Mouse (Mus musculus) liver, embryonic 15.5 days (tissue): ENCODE results near the gene Edil3. TPM values are rescaled to one million over a fixed set of nuclear protein-coding genes. Genes with fewer than 3 reads are reported as not detected.
"Not testable (repeated sequence)": the region's sequence is repeated elsewhere in the genome, so short reads cannot be mapped to it uniquely, and the experiment has no call there.

Experiments
- ATAC-seq: fragments of 200-750 bp; cut with Nextera tagmentation; 2 replicates; pipeline ENCODE4 v1.8.0; 2017; ENCODE audit warnings: moderate number of reproducible peaks, mild to moderate bottlenecking, moderate library complexity; ENCODE audit not compliant: insufficient read depth
- H3K27ac ChIP-seq: fragments of 300-500 bp; sonication (generic); replicated peaks from 2 replicates; pipeline ENCODE4 v1.5.1; 2015; ENCODE audit warnings: mild to moderate bottlenecking, inconsistent platforms
- H3K27me3 ChIP-seq: fragments of 300-500 bp; sonication (generic); 2 replicates; pipeline ENCODE4 v1.6.1; 2015; ENCODE audit warnings: mild to moderate bottlenecking, inconsistent platforms
- H3K36me3 ChIP-seq: fragments of 300-500 bp; sonication (generic); replicated peaks from 2 replicates; pipeline ENCODE4 v1.6.1; 2015; ENCODE audit warnings: moderate library complexity, mild to moderate bottlenecking, inconsistent platforms
- H3K4me1 ChIP-seq: fragments of 300-500 bp; sonication (generic); replicated peaks from 2 replicates; pipeline ENCODE4 v1.6.1; 2015; ENCODE audit warnings: inconsistent platforms
- H3K4me2 ChIP-seq: fragments of 300-500 bp; sonication (generic); 2 replicates; pipeline ENCODE4 v1.6.1; 2015; ENCODE audit warnings: moderate library complexity, mild to moderate bottlenecking, inconsistent platforms
- H3K4me3 ChIP-seq: fragments of 300-500 bp; sonication (generic); replicated peaks from 2 replicates; pipeline ENCODE4 v1.5.1; 2015; ENCODE audit warnings: mild to moderate bottlenecking, inconsistent platforms
- H3K9ac ChIP-seq: fragments of 300-500 bp; sonication (generic); 2 replicates; pipeline ENCODE4 v1.6.1; 2015; ENCODE audit warnings: moderate library complexity, mild to moderate bottlenecking, inconsistent platforms
- H3K9me3 ChIP-seq: fragments of 300-500 bp; sonication (generic); replicated peaks from 2 replicates; pipeline ENCODE4 v1.6.1; 2016; ENCODE audit warnings: inconsistent platforms
- WGBS: fragments of 180-500 bp; shearing (Covaris S2); methylation state at CpG from one replicate; pipeline ENCODE4 v1.1.7; 2015; ENCODE audit warnings: mixed read lengths; ENCODE audit not compliant: insufficient replicate concordance; 5-methylcytosine and 5-hydroxymethylcytosine counted together
- polyA plus RNA-seq: library from polyadenylated mRNA; unstranded; fragments of >200 nt; fragmentation: Nextera tagmentation; extraction: Ambion mirVana; gene quantifications from 2 replicates; pipeline ENCODE4 v1.2.1, GENCODE M21; 2015

The Edil3 gene
- polyA plus RNA-seq, 1 experiment from 2014 or later = 0.25 TPM

GRCm38 (mm10) chr13:88972355-88972754 lies 151.1 kb downstream of the Edil3 start:
- H3K9ac ChIP-seq = no peak overlapping the region
- no peaks in the 10 kb centered on the region for H3K27me3 ChIP-seq
- no peak overlapping the region for H3K27ac ChIP-seq
- WGBS = 60% methylated on average over 4 of the region's 4 CpGs
- H3K4me1 ChIP-seq = no peaks in the 10 kb centered on the region
- H3K9me3 ChIP-seq = no peaks in the 10 kb centered on the region
- no peak for ATAC-seq
- no peak overlapping the region for H3K4me3 ChIP-seq
- H3K36me3 ChIP-seq = no peaks in the 10 kb centered on the region
- H3K4me2 ChIP-seq = no peak overlapping the region

DNA sequence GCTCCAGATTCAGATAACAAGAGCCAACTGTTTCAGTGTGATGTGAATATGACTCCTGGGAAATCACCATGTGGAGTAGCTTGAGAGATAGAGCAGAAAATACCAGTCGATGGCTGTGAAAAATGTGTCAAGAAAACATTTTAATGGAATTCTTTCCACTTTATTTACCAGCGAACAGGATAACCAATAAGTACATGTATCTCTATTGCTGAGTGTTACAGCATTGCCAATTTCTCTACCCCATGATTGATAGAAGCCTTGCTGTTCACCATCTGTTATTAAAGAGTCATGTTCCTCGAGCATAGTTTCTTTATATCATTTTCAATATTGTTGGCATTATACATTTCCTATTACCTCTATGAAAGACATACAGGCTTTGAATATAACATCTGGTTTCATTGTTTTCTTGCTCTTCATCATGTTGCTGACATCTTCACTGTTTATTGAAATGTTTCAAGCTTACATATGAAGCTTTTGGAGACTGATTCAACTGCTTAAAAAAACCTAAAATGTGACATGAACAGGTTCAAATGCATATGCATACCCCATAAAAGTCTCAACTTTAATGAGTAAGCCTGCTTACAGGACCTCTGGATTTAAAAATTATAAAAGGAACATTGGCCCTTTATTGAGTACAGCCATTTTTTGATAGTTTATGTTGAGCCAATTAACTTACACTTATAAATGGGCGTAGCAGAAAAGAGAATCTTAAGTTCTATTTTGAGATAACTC lies 186.6 kb downstream of the Edil3 start:
- H3K4me2 ChIP-seq = no peak overlapping the region
- WGBS = 59% methylated on average over 4 of the region's 4 CpGs

GRCm38 (mm10) chr13:89012500-89012899 lies 191.2 kb downstream of the Edil3 start:
- no peak overlapping the region for H3K4me2 ChIP-seq
- no peak overlapping the region for H3K4me3 ChIP-seq
- ATAC-seq = no peak
- H3K4me1 ChIP-seq = no peaks in the 10 kb centered on the region
- H3K27ac ChIP-seq = no peak overlapping the region
- H3K27me3 ChIP-seq = no peaks in the 10 kb centered on the region
- H3K9me3 ChIP-seq = no peaks in the 10 kb centered on the region
- no peaks in the 10 kb centered on the region for H3K36me3 ChIP-seq
- no peak overlapping the region for H3K9ac ChIP-seq

More for the DNA sequence above, 186.6 kb downstream of the Edil3 start:
- Histone ChIP-seq H3K9me3 (no peaks in the 10 kb centered on the region), H3K4me1 (no peaks in the 10 kb centered on the region), H3K27ac (no peak overlapping the region), H3K36me3 (no peaks in the 10 kb centered on the region), H3K4me3 (no peak overlapping the region), H3K9ac (no peak overlapping the region), H3K27me3 (no peaks in the 10 kb centered on the region)
- no peak for ATAC-seq

DNA sequence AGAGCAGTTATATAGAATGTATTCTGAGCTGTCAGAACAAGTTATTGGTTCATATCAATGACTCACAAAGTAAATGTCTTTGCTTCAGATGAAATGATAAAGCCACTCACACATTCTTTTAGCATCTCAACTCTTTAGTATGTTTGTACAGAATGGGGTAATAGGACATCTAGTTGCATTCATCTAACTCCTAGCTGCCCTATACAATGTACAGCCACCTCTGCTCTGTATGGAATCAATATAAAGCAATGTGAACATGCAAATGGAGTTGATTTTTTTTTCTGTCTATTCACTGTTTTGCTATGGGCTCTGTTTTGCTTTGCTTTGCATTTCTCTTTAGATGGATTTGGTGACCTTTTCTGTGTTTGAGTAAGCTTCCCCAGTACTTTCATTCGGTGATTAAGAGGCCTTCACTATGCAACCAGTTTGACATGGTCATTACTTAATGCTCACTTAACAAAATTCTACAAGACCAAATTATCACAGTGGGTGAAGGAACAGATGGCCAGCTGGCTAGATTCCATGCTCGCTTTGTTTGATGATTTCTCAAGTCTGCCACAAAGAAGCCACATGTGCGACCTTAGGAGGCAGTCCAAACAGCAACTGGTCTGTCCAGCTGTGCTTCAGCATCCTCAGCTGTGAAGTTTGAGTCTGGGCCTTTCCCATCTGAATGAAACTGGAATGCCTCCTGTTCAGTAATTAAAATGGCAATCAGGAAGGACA lies 208.7 kb downstream of the Edil3 start:
- Histone ChIP-seq H3K4me2 (no peak overlapping the region), H3K4me3 (no peak overlapping the region), H3K27ac (no peak overlapping the region), H3K36me3 (no peaks in the 10 kb centered on the region), H3K9ac (no peak overlapping the region), H3K4me1 (no peaks in the 10 kb centered on the region), H3K27me3 (no peaks in the 10 kb centered on the region), H3K9me3 (no peaks in the 10 kb centered on the region)
- no peak for ATAC-seq
- 50% methylated on average over 3 of the region's 3 CpGs for WGBS

- Histone ChIP-seq H3K4me3 (no peak overlapping the region), H3K9ac (no peak overlapping the region), H3K36me3 (no peaks in the 10 kb centered on the region), H3K4me1 (no peaks in the 10 kb centered on the region), H3K27me3 (no peaks in the 10 kb centered on the region), H3K27ac (no peak overlapping the region), H3K4me2 (no peak overlapping the region), H3K9me3 (no peaks in the 10 kb centered on the region)
- 46% methylated on average over 2 of the region's 2 CpGs for WGBS
- ATAC-seq = no peak
Observed at GRCm38 (mm10) chr13:89035711-89036110, 214.4 kb downstream of the Edil3 start.

DNA sequence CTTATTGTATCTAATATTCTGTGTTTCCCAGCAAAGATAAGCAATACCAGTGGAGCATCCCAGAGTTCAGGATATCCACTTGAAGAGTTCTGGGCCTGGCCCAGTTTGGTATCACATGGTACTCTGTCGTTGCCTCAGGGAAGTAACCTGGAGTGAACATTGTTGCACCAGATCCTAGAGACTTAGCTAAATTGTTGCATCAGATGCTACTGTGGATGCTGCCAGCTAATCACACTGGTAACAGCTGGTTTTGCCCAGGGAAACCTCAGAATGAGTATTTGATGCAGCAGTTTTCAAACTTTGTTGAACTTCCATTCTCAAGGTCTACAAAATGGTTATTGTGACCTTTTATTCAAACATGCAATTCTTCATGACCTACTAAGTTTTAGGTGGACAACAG lies 220.2 kb downstream of the Edil3 start:
- Histone ChIP-seq H3K27ac (no peak overlapping the region), H3K9ac (no peak overlapping the region), H3K27me3 (no peaks in the 10 kb centered on the region), H3K4me2 (no peak overlapping the region), H3K36me3 (no peaks in the 10 kb centered on the region), H3K4me1 (no peaks in the 10 kb centered on the region), H3K9me3 (no peaks in the 10 kb centered on the region), H3K4me3 (no peak overlapping the region)
- 72% methylated on average over 1 of the region's 1 CpGs for WGBS
- ATAC-seq = no peak

DNA sequence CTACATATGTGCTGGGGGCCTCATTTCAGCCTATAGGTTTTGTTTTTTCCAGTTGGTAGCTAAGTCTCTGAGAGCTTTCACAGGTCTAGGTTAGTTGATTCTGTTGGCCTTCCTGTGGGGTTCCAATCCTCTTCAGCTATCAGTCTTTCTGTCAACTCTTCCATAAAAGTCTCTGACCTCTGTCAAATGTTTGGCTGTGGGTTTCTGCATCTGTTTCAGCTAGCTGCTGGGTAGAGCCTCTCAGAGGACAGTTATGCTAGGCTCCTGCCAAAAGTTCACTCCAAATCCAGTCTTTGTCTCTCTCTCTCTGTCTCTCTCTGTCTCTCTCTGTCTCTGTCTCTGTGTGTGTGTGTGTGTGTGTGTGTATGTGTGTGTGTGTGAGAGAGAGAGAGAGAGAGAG lies 248.9 kb downstream of the Edil3 start:
- not testable (repeated sequence) for ATAC-seq, H3K4me3 ChIP-seq, H3K4me1 ChIP-seq, H3K9ac ChIP-seq, H3K4me2 ChIP-seq, H3K9me3 ChIP-seq, H3K27me3 ChIP-seq, H3K27ac ChIP-seq, H3K36me3 ChIP-seq

DNA sequence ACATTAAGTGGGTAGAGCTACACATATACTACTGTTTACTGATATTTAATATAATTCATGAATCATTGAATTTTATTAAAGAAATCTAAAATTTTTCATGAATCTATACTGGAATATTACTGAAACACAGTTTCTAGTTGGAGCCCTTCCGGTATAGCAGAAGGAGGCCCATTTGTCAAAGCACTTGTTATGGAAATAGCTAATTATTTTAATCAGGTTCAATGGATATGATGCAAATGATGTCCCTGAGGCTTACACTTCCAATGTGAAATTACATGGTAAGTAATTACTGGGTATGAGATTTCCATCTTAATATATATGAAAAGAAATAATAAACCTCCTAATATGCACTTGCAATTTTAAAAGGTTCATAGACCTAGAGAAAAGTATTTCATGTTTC lies 254.9 kb downstream of the Edil3 start:
- WGBS = 79% methylated on average over 1 of the region's 1 CpGs
- Histone ChIP-seq H3K27ac (no peak overlapping the region), H3K9ac (no peak overlapping the region), H3K4me1 (no peaks in the 10 kb centered on the region), H3K4me2 (no peak overlapping the region), H3K36me3 (no peaks in the 10 kb centered on the region), H3K9me3 (no peaks in the 10 kb centered on the region), H3K27me3 (no peaks in the 10 kb centered on the region), H3K4me3 (no peak overlapping the region)
- no peak for ATAC-seq

GRCm38 (mm10) chr13:89105889-89106288 lies 284.6 kb downstream of the Edil3 start:
- H3K27me3 ChIP-seq = no peaks in the 10 kb centered on the region
- H3K9ac ChIP-seq = no peak overlapping the region
- no peaks in the 10 kb centered on the region for H3K36me3 ChIP-seq
- no peak overlapping the region for H3K4me3 ChIP-seq
- ATAC-seq = no peak
- H3K27ac ChIP-seq = no peak overlapping the region
- no peaks in the 10 kb centered on the region for H3K9me3 ChIP-seq
- 21% methylated on average over 1 of the region's 1 CpGs for WGBS
- H3K4me2 ChIP-seq = no peak overlapping the region
- H3K4me1 ChIP-seq = no peaks in the 10 kb centered on the region

GRCm38 (mm10) chr13:89117551-89117950 lies 296.3 kb downstream of the Edil3 start:
- Histone ChIP-seq H3K9ac (no peak overlapping the region), H3K27ac (no peak overlapping the region), H3K27me3 (no peaks in the 10 kb centered on the region), H3K4me2 (no peak overlapping the region), H3K4me1 (no peaks in the 10 kb centered on the region), H3K4me3 (no peak overlapping the region), H3K9me3 (no peaks in the 10 kb centered on the region), H3K36me3 (no peaks in the 10 kb centered on the region)
- ATAC-seq = no peak
- 52% methylated on average over 2 of the region's 2 CpGs for WGBS

GRCm38 (mm10) chr13:89119809-89120208 lies 298.5 kb downstream of the Edil3 start:
- Histone ChIP-seq H3K4me1 (no peaks in the 10 kb centered on the region), H3K9me3 (no peaks in the 10 kb centered on the region), H3K9ac (no peak overlapping the region), H3K27ac (no peak overlapping the region), H3K4me3 (no peak overlapping the region), H3K36me3 (no peaks in the 10 kb centered on the region), H3K4me2 (no peak overlapping the region), H3K27me3 (no peaks in the 10 kb centered on the region)
- 67% methylated on average over 8 of the region's 8 CpGs for WGBS
- no peak for ATAC-seq
